Mouse (Mus musculus) spleen, adult 18-20 months (tissue): ENCODE measurements at regions not wholly inside any gene's neighbourhood (a gene's known extent, or its start where the extent isn't known, plus 50 kb on each side); places are given as distances from the start of the nearest gene placed in this dataset.
"Not testable (repeated sequence)": the region's sequence is repeated elsewhere in the genome, so short reads cannot be mapped to it uniquely, and the experiment has no call there.

ENCODE experiments used
- DNase-seq, 2 experiments: peaks; one replicate each; pipeline ENCODE4 v3.0.0; 2022; ENCODE audit warnings: mixed read lengths in 2 of 2

DNA sequence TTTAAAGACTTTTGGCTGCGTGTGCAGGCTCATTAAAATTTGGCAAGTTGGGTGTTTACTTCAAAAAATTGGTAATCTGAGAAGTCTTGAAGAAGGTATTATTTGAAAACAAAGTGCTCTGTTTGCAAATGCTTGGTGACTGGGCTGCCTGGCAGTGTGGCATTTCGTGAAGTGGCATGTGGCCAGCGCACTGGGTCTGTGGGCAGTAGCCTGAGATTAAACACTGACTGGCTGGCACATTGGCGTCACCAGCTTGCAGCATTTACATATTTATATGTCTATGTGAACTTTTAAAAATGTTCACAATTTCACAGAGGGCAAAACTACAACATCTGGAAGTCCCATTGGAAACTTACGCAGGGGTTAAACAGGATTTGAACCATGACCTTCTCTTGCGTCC lies 261.3 kb downstream of the Trib2 start:
- no peak for DNase-seq

DNA sequence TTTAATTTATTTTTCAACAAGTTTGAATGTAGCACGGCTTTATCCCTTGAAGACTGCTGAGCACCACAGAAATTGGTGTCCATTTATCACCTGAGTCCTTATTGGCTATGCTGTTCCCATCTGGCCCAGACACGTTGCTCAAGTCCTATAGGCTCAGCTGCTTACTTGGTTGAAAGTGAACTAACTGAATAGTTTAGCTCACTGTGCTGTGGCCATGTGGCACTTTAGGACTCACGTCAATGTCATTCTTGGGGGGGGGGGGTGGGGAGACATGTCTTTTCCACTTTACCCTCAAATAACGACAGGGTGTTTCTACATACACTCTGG lies 263.1 kb downstream of the Trib2 start:
- DNase-seq, result no peak

DNA sequence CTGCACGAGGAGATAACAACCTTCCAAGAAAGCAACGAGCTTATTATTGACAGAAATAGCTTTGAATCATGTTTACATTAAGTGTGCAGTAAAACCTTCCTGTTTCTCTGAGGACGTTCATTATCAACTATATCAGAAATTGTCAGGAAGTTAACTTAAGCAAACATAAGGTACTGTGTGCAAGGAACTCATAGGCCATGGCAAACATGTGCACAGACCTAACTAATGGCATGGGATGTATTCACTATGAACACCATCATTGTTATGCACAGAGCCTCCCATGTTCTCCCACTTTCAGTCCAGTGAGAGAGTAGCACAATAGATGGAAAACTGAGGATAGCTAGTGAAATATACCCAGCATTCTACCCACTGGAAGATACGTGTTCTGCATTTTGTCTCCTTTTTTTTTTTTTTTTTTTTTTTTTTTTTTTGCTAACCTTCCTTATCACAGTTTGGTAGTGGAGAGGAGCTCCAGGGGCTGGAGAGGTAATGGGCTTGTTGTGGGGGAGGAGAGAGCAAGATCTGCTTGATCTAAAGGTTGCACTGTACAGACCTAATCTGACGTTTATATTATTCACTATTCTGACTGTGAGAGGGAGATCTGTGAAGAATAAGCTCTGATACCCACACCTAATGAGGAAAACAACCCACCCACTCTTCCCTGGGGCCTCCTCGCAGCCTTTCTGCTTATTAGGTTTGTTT lies 263.6 kb downstream of the Trib2 start:
- DNase-seq, result no peak

DNA sequence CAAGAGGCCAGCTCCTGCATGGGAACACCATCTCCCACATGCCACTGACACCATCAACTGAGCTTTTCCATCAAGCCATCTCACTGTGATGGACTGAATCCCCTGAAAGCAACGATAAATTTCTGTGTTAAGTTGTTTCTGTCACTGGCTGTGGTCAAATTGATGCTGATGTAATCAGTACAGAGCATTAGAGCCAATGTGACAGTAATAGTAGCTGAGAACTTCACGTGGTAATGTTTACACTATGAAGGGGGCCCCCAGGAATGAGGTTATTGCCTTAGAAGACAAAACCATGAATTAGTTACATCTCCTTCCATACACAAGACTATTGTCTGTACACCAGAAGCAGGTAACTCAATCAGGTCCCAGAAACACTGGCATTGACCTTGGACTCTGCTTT lies 264.5 kb downstream of the Trib2 start:
- no peak for DNase-seq

DNA sequence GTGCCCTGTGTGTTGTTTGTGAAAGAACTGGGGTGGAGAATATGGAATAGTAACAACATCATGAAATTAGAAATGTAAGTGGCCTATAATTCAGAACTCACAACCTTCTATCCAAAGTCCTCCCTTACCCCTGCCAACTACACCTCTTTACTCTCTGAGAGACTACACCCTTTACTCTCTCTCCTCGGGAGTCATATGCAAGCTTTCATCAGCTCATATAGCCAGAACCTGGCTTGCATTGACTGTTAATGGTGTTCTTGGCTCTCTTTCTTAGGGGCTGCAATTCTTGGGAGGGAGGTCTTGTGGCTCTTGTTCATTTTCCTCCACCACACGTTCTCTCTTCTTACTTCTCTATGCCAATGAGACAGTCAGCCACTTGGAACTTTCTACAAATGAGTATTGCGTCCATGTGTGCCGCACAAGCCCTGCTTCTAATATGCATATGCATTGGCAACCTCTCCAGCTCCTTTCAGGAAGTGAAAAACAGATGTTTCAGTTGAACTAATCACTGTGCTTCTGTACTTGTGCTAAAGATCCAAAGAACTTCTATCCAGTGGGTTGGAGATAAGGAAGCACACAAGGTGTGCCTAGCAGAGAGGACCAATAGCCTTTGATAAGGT lies 265.3 kb downstream of the Trib2 start:
- no peak for DNase-seq

DNA sequence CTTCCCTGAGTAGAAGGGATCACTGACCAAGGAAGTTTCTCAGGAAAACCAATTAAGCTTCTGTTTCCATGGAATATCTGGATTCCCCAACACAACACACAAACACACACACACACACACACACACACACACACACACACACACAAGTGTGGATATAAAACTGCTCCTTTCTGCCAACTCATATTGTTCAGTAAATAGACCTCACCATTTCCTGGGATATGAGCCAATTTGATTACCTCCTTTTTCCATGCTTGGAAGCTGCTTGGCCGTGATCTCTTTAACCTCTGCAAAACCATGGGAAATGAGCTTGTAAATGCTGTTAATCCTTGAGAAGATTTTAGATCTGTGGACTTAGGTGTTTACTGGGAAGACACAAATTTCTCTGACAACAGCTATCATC lies 272.4 kb downstream of the Trib2 start:
- no peak for DNase-seq

DNA sequence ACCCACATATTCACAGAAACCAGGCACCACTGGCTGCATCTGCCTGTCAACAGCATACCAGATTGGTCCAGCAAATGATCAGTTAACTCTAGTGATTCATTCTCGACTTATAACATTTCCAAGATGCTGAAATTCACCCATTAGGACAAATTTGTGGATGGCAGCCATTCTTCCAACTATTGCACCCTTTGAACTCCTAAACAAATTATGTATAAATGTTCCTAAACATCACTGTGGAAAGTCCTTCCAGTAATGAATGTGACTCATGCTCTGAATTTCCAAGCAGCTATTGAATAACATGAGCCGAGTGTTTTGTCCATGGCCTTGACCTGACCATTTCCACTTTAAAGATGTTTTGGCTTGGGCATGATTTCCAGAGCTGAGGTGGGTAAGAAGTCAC lies 274.2 kb downstream of the Trib2 start:
- no peak for DNase-seq

DNA sequence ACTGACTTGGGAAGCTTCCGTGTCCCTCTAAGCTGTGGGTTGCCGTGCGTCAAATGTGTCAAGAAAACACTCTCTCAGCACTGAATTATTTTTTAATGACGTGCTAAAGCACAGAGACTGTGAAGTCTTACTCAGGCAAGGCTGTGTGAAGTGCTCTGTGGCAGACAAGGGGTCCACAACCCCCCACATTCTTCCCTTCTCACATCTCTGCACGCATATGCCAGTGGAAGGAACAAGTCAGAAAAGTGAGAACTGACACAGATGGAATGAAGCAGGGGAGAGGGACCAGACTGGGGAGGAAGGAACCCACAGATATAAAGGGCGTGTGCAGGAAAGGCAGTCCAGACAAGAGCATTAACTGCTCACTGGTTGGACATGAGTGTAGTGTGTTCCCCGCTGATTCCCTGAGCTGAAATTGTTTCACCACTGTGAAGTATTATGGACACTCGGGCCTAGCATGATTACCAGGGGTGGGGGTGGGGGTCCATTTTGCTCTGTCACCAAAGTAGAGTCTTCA lies 279.8 kb downstream of the Trib2 start:
- no peak for DNase-seq

DNA sequence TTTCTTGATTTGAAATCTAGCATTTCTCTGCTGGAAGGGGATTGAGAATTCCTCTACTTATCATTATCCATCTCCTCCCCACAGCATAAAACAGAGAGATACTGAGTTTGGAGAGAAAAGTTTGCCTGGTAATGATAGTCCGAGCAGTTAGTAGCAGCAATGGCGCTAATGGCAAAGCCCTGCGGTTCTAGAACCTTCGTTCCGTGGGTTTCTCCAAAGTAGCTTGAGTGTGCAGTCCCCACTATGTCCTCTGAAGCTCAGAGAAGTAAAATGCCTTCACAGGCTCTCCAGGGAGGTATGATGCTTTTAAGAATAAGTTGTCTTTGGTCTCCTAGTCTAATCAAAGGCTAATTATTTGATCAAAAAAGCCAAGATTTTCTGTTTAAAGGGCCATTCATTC lies 280.5 kb downstream of the Trib2 start:
- no peak for DNase-seq

DNA sequence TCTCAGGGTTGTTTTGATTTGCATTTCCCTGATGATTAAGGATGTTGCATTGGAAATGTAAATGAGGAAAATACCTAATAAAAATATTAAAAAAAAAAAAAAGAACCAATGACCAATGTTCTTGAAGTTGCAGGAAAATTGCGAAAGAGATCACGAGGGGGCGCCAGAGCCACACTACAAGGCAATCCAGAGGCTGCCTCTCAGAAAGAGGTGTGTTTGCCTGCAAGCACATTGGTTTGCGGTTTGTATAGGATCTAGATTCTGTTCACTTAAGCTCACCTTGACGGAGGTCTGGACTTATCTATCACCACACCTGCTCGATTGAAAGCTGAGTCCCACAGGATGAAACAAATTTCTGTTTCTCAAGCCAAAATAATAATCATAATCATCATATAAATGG lies 280.9 kb downstream of the Trib2 start:
- DNase-seq, result peak; percentile 64 to 86

DNA sequence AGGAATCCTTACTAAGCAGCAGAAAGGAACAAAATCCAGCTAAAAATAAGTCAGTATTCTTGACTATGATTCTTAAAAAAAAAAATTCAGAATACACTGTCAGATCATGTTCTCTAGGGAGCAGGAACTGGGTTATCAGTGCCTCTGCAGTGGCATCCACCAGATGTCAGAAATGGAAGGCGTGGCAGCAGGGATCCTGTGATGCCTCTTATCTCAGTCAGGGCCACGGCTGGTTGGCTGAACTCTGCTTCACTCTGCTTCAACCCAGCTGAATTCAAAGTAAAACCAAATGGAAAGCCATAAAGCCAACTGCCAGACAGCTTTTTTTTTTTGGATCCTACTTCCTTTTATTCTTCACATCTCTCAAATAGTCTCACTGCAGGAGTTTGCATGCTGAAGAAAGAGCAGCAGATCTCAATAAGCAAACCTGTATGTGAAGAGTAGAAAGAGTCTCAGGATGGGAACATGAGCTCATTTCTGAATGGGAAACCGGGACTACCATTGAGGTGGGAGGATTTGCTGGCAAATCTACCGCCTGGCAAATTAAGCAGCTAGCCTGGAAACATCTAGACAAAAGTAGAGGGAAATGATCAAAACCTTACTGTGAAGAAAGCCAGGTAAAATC lies 295.8 kb downstream of the Trib2 start:
- DNase-seq, result no peak

DNA sequence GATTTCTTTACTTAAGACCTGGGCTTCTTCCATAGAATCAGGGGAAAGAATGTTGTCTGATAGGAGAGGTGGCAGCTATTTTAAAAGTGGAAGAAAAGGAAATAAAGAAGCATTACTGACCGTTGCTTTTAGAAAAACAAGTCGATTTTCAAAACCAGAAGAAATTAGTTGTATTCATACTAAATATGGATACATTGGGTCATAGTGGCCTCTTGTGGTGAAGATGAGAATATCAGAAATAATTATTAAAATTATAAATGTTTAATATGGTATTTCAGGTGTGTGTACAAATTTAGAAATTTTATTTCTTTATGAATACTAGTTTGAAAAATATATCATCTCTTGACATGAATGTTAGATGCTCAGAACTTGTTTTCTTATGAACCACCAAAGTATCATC lies 304.7 kb downstream of the Trib2 start:
- no peak for DNase-seq

DNA sequence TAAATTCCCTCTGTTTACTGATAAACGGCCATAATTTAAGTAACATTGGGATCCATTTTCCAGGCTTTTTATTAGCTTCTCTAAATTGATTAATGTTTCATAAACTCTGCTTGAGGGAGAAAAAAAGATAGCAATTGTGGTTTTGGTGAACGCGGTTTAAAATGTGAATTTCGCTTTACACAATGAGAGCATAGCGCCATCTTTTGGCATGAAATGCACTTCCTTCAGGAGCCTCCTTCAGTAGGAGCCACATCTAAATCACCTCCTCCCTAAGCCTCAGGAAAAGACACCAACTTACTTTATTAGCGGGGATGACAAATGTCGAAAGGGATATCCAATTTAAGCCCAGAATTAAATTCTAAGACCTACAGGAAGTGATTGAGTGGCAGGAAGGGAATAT lies 309.1 kb downstream of the Trib2 start:
- no peak for DNase-seq

DNA sequence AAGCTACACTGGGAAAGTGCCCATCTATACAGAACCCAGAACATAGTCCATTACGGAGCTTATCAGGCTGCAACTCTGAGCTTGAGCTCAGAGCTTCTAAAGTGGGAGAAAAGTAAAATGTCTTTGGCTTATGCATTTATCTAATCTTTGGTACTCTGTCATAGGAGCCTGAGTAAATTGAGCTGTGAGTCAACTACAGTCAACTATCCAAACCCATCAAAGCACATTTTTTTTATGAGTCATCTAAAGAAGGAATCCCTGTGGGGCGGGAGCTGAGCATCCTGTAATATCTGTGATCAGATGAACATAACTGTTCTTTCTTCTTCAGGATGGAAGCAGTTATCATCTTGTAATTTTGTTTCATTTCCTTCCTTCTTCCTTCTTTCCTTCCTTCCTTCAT lies 323.1 kb downstream of the Trib2 start:
- no peak for DNase-seq

DNA sequence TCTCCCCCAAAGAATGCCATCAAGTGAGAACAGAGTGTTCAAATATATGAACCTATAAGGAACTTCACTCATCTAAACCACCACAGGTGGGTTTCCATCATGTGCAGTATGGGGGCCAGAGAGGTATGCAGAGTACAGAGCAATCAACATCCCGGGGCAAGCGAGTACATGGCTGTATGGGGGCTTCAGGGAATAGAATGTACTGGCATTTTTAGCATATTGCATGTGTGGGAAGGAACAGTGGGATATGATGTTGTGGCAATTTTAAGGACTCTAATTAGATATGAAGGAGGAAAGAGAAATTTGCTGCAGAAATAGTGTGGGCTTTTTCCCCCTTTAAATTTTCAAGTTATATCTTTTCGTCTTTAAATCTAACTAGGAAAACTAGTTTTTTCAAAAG lies 344.0 kb downstream of the Trib2 start:
- no peak for DNase-seq

DNA sequence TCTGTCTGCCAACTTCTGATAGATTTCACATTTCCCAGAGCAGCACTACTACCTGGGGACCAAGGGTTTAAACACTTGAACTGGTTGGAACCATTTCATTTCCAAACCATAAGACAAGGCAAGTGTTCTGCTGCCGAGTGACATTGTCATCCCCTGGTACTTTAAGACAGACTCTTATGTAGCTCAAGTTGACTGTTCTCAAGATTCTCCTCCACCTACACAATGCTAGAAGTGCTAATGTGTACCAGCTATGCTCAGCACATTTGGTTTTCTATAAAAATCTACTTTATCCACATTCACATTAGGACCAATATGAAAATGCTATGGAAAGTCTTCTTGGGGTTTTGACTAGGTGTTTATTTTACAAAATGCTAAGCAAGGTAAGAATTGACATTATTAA lies 357.3 kb downstream of the Trib2 start:
- DNase-seq, result no peak

DNA sequence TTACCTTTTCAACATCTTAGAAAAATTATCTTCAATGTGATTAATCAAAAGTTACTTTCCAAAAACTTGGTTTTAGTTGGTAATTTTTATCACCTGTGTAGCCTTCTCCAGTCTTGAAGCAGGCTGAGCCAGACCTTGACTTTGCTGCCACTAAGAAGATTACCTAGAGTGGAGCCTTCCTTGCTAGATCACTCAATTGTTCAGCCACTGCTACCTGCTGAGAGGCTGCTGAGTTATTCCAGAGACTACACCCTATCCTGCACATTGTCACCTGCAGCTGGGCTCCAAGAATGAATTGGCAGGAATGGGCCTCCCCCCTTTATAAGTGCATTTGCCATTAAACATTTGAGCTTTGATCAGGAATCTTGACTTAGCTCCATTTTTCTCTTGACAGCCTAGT lies 360.4 kb downstream of the Trib2 start:
- not testable (repeated sequence) for DNase-seq

DNA sequence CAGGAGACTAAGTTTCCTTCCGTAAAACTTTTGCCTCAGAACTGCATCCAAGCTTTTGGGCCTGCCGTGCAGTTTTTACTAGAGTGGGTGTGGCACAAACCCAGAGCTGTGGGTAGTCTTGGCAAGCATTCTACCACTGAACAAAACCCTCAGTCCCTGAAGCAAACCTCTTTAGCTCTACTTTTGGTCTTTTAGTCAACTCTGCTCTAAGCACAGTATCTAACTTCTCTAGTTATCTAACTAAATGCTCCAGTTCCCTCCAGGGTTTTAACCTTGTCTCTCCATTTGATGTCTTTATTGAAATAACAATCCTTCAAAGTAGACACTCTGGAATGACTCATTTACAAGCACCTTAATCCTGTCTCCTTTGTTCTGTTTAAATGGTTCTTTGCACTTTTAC lies 361.0 kb downstream of the Trib2 start:
- no peak for DNase-seq

DNA sequence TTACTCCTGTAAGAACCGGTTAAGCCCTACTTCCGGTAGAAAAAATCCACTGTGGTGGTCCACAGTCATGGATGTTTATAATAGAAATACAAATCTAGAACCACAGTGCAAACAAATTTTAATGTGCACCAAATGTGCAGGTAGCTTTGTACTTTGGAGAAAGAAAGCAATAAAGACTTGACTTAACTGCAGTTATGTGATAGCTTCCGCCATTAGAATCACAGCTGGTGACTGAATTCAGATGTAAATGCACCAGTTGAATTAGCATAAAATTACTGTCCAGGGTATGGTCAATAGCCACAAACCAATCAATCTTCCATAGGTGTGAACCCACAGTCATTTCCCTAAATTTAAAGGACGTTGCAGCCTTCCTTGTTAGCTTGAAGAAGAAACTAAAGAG lies 367.2 kb downstream of the Trib2 start:
- DNase-seq, result no peak

DNA sequence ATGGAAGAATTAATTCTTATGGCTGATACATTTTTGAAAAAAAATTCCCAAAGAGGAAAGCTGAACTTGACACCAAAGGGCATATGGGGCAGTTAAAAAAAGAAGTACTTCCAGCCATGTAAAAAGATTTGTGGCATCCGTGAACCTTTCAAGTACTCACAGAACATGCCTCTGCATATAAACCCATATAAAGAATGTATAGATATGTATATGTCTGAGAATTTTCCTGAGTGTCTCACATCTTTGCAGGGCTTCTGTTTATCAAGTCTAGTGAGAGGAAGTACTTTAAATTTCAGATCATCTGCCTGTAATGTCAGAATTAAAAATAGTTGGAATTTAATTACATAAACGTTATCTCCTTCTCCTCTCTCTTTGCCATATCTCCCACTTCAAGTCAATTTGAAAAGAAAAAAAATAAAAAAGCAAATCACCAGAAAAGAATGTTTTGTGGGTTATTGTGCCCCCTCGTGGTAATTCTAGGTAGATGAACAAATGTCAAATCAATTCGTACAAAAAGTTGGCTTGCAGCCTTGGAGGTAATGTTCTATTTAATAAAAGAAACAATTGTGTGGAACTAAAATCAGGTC lies 400.4 kb downstream of the Trib2 start:
- DNase-seq, result no peak

DNA sequence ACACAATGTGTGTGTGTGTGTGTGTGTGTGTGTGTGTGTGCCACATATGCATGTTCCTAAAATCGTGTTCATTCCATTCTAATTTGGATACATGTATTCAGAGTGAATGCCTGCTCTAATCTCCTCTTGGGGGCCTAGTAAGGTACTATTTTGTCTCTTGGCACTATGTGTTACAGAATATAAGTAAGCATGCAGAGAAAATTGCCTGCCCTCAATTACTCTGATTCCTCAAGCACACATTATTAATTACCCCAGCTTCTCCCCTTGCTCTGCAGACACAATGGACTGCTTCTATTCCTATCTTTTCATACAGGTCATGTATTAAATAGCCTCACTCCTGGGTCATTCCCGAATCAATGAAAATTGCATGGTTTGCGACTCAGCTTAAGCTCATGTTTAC lies 406.3 kb downstream of the Trib2 start:
- DNase-seq, result no peak

DNA sequence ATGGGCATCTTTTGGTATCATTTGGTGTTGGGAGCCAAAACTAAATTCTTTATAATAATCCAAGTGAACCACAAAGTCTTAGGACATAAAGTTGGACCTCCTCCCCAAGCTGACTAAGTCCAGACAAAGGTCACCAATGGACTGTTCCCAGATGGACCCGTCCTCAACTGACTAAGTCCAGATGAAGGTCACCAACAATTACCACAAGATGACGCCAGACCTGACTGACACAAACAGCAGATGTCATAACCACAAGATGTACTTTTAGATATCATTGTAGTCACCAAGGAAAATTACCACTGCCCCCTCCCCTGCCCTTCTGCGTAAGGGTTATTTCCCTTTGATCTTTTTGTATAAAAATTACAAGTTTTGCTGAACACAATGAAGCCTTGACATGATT lies 409.1 kb downstream of the Trib2 start:
- not testable (repeated sequence) for DNase-seq

DNA sequence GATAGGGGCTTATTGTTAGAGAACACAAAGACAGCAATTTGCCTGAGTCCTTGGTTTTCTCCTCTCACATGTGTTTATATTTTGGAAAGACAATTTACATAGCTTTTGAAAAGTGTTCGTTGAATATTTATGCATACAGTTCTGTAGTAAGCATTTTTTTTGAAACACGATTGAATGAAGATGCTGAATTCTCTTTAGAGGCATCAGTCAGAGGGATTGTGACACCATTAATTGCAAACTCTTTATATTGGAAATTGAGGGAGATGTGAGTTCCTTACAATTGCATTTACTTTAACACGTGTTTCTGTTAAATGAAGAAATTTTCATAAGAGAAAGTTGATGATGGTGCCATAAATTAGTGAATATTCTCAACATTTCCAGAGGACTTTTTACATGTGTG lies 424.1 kb downstream of the Trib2 start:
- no peak for DNase-seq

DNA sequence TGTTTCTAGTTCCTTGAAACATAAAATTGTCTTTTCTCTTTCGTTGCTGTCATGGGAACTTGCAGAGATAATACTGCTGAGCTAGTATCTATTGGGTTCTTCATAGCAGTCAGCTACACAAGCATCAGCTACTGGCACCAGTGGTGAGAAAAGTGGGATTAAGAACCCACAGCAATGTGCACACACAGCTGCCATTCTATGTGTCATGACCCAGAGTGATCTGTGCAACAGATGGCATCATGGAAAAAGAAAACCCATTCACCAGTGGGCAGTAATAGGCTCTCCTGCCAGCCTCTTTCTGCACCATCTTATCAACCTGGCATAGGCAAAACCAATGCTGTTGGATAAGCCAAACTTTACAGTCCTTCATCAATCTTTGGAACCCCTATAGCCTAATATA lies 428.1 kb downstream of the Trib2 start:
- DNase-seq, result no peak
